Mouse (Mus musculus) midbrain, embryonic 13.5 days (tissue): ENCODE data around the gene Slc34a2. TPM values are rescaled to one million over a fixed set of nuclear protein-coding genes. Genes with fewer than 3 reads are reported as not detected.

ENCODE experiments used
- ATAC-seq: fragments of 200-750 bp; cut with Nextera tagmentation; 2 replicates; pipeline ENCODE4 v1.8.0; 2017; ENCODE audit warnings: mild to moderate bottlenecking, moderate TSS enrichment, moderate library complexity
- H3K27ac ChIP-seq: fragments of 300-500 bp; sonication (generic); 2 replicates; pipeline ENCODE4 v1.5.1; 2015; ENCODE audit warnings: inconsistent platforms, mild to moderate bottlenecking, moderate library complexity
- H3K27me3 ChIP-seq: fragments of 300-500 bp; sonication (generic); 2 replicates; pipeline ENCODE4 v1.6.1; 2015; ENCODE audit warnings: mild to moderate bottlenecking, inconsistent platforms
- H3K36me3 ChIP-seq: fragments of 300-500 bp; sonication (generic); 2 replicates; pipeline ENCODE4 v1.6.1; 2015; ENCODE audit warnings: mild to moderate bottlenecking, inconsistent platforms
- H3K4me1 ChIP-seq: fragments of 300-500 bp; sonication (generic); replicated peaks from 2 replicates; pipeline ENCODE4 v1.6.1; 2015; ENCODE audit warnings: inconsistent platforms
- H3K4me2 ChIP-seq: fragments of 300-500 bp; sonication (generic); replicated peaks from 2 replicates; pipeline ENCODE4 v1.6.1; 2015; ENCODE audit warnings: moderate library complexity, mild to moderate bottlenecking, inconsistent platforms
- H3K4me3 ChIP-seq: fragments of 300-500 bp; sonication (generic); replicated peaks from 2 replicates; pipeline ENCODE4 v1.5.1; 2015; ENCODE audit warnings: mild to moderate bottlenecking, inconsistent platforms
- H3K9ac ChIP-seq: fragments of 300-500 bp; sonication (generic); replicated peaks from 2 replicates; pipeline ENCODE4 v1.6.1; 2015; ENCODE audit warnings: mild to moderate bottlenecking, inconsistent platforms
- H3K9me3 ChIP-seq: fragments of 300-500 bp; sonication (generic); 2 replicates; pipeline ENCODE4 v1.6.1; 2016; ENCODE audit warnings: mild to moderate bottlenecking, inconsistent platforms
- WGBS: fragments of 180-500 bp; shearing (Covaris S2); methylation state at CpG from one replicate; pipeline ENCODE4 v1.1.7; 2015; 5-methylcytosine and 5-hydroxymethylcytosine counted together
- polyA plus RNA-seq: library from polyadenylated mRNA; unstranded; fragments of >200 nt; fragmentation: Nextera tagmentation; extraction: Ambion mirVana; gene quantifications from 2 replicates; pipeline ENCODE4 v1.2.1, GENCODE M21; 2015

The Slc34a2 gene
- polyA plus RNA-seq, 1 experiment from 2014 or later: not detected

GRCm38 (mm10) chr5:53003495-53003894 lies 34.4 kb upstream of the Slc34a2 start:
- H3K4me3 ChIP-seq: no peak overlapping the region
- no peaks in the 10 kb centered on the region for H3K36me3 ChIP-seq
- H3K4me2 ChIP-seq: no peak overlapping the region
- H3K27me3 ChIP-seq: no peaks in the 10 kb centered on the region
- no peak overlapping the region for H3K9ac ChIP-seq
- no peak overlapping the region for H3K27ac ChIP-seq
- no peaks in the 10 kb centered on the region; the same call in 1 of the 2 replicates for H3K9me3 ChIP-seq
- ATAC-seq: no peak
- 86% methylated on average over 4 of the region's 4 CpGs for WGBS
- no peaks in the 10 kb centered on the region for H3K4me1 ChIP-seq

GRCm38 (mm10) chr5:53003981-53004380 lies 33.9 kb upstream of the Slc34a2 start:
- Histone ChIP-seq H3K4me3 (no peak overlapping the region), H3K9ac (no peak overlapping the region), H3K36me3 (no peaks in the 10 kb centered on the region), H3K4me2 (no peak overlapping the region), H3K27me3 (no peaks in the 10 kb centered on the region), H3K9me3 (no peaks in the 10 kb centered on the region; the same call in 1 of the 2 replicates), H3K4me1 (no peaks in the 10 kb centered on the region), H3K27ac (no peak overlapping the region)
- 90% methylated on average over 3 of the region's 3 CpGs for WGBS
- no peak for ATAC-seq

DNA sequence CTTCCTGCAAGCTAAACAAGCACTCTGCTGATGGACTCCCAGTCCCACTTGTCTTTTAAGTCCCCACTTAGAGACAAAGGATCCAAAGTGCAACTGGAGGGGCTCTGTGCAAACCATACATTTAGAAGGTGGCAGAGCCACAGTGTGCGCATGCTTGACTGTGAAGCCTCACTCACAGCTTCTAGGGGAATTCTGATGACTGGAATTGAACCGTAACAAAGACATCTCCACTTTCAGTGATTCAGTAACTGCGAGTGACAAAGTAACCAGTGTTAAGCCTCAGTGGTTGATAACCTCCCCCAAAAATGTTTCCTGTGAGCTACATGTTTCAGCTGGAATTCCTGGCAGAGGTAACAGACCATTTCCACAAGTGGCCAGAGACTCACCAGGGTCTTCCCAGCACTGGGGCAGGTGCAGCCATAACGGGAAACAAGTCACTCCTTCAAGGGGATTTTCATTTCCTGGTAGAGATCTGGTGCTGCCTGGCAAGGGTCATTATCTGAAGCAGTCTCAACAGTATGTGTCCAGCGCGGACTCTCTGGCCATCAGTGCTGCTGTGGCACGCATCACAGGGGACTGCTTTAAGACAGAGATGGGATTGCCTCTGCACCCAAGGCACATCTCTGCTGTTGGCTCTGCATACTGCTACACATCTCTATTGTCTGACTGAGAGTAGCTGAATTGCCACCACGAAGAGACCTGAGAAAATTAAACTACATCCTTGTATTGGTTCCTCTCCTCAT lies 28.7 kb upstream of the Slc34a2 start:
- Histone ChIP-seq H3K9ac (no peak overlapping the region), H3K36me3 (no peaks in the 10 kb centered on the region), H3K4me2 (no peak overlapping the region), H3K4me1 (no peaks in the 10 kb centered on the region), H3K27ac (no peak overlapping the region), H3K9me3 (no peaks in the 10 kb centered on the region; the same call in 1 of the 2 replicates), H3K27me3 (no peaks in the 10 kb centered on the region), H3K4me3 (no peak overlapping the region)
- no peak for ATAC-seq
- WGBS: 82% methylated on average over 8 of the region's 8 CpGs

DNA sequence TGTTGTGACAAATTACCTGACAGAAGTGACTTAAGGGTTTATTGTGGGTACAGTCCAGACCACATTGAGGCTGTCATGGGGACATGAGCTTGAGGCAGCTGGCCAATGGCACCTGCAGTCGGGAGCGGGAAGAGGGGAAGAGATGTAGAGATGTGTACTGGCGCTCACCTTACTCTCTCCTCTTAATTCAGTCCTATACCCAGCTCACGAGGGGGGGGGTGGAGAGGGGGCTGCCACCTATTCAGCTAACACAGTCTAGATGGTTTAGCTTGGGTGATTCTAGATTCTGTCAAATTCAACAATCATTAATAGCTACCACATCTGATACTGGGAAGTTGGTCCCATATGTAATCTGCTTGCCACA lies 28.1 kb upstream of the Slc34a2 start:
- ATAC-seq: no peak
- H3K4me3 ChIP-seq: no peak overlapping the region

DNA sequence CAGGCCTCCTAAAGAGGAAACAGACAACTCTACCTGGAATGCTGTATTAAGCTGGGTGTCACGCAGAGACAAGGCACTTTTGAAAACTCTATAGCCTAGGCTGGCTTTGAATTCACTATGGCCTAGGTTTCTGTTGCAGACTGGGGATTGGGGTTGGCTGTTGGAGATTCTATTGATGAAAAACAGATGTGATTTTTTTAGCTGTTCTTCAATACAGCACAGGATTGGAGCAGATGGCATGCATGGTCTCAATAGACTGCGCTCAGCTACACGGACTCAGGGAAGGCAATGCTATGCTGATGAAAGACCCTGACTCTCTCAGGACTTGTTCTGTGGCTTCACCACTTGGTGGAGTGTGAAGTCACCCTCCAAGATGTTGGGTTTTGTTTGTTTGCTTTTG lies 26.6 kb upstream of the Slc34a2 start:
- no peak for ATAC-seq
- Histone ChIP-seq H3K36me3 (no peaks in the 10 kb centered on the region), H3K4me1 (no peaks in the 10 kb centered on the region), H3K4me2 (no peak overlapping the region), H3K4me3 (no peak overlapping the region), H3K9ac (no peak overlapping the region), H3K9me3 (no peaks in the 10 kb centered on the region), H3K27ac (no peak overlapping the region), H3K27me3 (no peaks in the 10 kb centered on the region)
- 81% methylated on average over 3 of the region's 3 CpGs for WGBS

More for the DNA sequence above, 28.1 kb upstream of the Slc34a2 start:
- 80% methylated on average over 4 of the region's 4 CpGs for WGBS
- no peak overlapping the region for H3K9ac ChIP-seq
- H3K4me1 ChIP-seq: no peaks in the 10 kb centered on the region
- no peaks in the 10 kb centered on the region for H3K36me3 ChIP-seq
- H3K27ac ChIP-seq: no peak overlapping the region
- no peak overlapping the region for H3K4me2 ChIP-seq
- H3K9me3 ChIP-seq: no peaks in the 10 kb centered on the region; the same call in 1 of the 2 replicates
- no peaks in the 10 kb centered on the region for H3K27me3 ChIP-seq

- Histone ChIP-seq H3K4me1 (no peaks in the 10 kb centered on the region), H3K4me3 (no peak overlapping the region), H3K4me2 (no peak overlapping the region), H3K9ac (no peak overlapping the region), H3K9me3 (no peaks in the 10 kb centered on the region), H3K27me3 (no peaks in the 10 kb centered on the region), H3K36me3 (no peaks in the 10 kb centered on the region), H3K27ac (no peak overlapping the region)
- ATAC-seq: no peak
- WGBS: 63% methylated on average over 5 of the region's 5 CpGs
These were observed 21.3 kb upstream of the Slc34a2 start for GRCm38 (mm10) chr5:53016606-53017005.

DNA sequence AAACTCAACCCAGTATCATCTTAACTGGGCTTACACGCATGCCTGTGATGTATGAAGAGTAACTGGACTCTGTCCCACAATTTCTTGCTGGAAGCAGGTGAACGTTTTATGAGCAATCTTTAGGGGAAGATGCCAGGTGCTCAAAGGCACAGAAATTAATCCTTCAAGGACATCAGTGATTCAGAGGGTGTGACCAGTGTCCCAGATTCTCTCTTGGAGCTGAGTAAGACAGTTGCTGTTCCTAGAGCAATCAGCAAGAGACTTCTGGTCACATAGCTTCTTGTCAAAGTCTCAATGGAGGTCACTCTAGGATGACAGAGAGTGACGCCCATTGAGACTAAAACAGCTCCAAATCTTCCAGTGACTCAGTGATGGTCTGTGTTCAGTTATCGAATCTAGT lies 19.6 kb upstream of the Slc34a2 start:
- H3K9me3 ChIP-seq: no peaks in the 10 kb centered on the region
- H3K4me3 ChIP-seq: no peak overlapping the region
- ATAC-seq: no peak
- 86% methylated on average over 4 of the region's 4 CpGs for WGBS
- no peaks in the 10 kb centered on the region for H3K36me3 ChIP-seq
- H3K27me3 ChIP-seq: no peaks in the 10 kb centered on the region
- H3K9ac ChIP-seq: no peak overlapping the region
- H3K27ac ChIP-seq: no peak overlapping the region
- H3K4me1 ChIP-seq: no peaks in the 10 kb centered on the region
- no peak overlapping the region for H3K4me2 ChIP-seq

DNA sequence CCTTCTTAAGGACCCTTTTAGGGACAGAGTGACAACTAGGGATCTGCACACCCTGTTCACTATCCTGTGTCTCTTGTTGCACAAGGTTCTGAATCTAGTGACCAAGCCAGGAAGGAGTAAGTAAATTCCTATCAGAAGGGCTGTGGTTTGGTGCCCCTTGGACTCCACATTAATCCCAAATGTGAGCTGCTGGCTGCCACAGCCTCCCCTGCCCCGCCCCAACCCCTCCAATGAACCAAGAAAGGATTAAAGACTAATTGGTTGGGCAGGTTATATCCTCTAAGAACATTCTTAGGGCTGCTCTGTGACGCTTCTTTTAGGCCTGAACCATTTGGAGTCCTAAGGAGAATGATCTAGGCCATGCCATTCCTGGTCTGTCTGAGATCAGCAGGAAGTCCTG lies 14.4 kb upstream of the Slc34a2 start:
- no peak overlapping the region for H3K27ac ChIP-seq
- H3K9ac ChIP-seq: no peak overlapping the region
- H3K36me3 ChIP-seq: no peaks in the 10 kb centered on the region
- no peak for ATAC-seq
- no peak overlapping the region for H3K4me2 ChIP-seq
- H3K4me1 ChIP-seq: peaks cover 6% of the 10 kb centered on the region; the same call in 1 of the 2 replicates
- no peaks in the 10 kb centered on the region for H3K9me3 ChIP-seq
- H3K27me3 ChIP-seq: no peaks in the 10 kb centered on the region
- no peak overlapping the region for H3K4me3 ChIP-seq
- 34% methylated on average over 2 of the region's 2 CpGs for WGBS

- no peak overlapping the region for H3K9ac ChIP-seq
- H3K27me3 ChIP-seq: no peaks in the 10 kb centered on the region
- H3K9me3 ChIP-seq: no peaks in the 10 kb centered on the region
- no peak overlapping the region for H3K4me2 ChIP-seq
- ATAC-seq: no peak
- no peak overlapping the region for H3K4me3 ChIP-seq
- H3K36me3 ChIP-seq: no peaks in the 10 kb centered on the region
- WGBS: 23% methylated on average over 5 of the region's 5 CpGs
- no peak overlapping the region for H3K27ac ChIP-seq
- H3K4me1 ChIP-seq: peaks cover 6% of the 10 kb centered on the region; the same call in 1 of the 2 replicates
These were observed 14.0 kb upstream of the Slc34a2 start for GRCm38 (mm10) chr5:53023901-53024300.

DNA sequence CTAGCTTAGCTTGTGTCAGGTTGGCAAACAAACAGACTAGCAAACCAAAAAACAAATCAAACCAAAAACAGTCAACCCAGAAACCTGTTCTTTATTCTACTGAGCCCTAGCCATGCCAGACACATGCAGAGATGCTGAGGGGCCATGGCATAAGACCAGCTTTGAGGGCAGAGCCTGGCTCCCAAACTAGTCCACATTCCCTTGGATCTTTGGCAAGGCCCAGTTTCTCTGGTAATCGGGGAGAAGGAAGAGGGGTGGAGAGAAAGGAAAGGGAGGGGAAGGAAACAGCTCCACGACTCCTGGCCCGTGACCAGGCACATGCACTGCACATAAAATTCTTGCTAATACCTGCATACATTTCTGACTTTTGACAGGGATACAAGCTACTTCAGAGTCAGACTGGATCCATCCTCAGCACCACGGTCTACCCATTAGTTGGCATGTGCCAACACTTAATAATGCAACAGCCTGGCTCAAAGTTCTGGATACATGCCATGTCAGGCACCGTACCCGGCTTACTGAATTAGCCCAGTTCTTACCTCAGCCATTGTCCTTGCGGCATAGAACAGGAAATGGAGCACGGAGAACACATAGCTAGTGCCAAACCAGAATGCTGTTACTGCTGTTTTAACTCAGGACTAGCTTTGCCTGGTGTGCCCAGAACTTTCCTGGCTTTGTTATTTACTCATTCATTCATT lies 12.5 kb upstream of the Slc34a2 start:
- Histone ChIP-seq H3K4me1 (peaks cover 6% of the 10 kb centered on the region; the same call in 1 of the 2 replicates), H3K9ac (no peak overlapping the region), H3K27ac (no peak overlapping the region), H3K4me3 (no peak overlapping the region), H3K9me3 (no peaks in the 10 kb centered on the region), H3K36me3 (no peaks in the 10 kb centered on the region), H3K27me3 (no peaks in the 10 kb centered on the region), H3K4me2 (no peak overlapping the region)
- no peak for ATAC-seq
- 93% methylated on average over 8 of the region's 8 CpGs for WGBS

- H3K9ac ChIP-seq: no peak overlapping the region
- H3K4me2 ChIP-seq: no peak overlapping the region
- WGBS: 90% methylated on average over 1 of the region's 1 CpGs
- H3K27ac ChIP-seq: no peak overlapping the region
- H3K4me1 ChIP-seq: no peaks in the 10 kb centered on the region
- no peaks in the 10 kb centered on the region for H3K36me3 ChIP-seq
- H3K4me3 ChIP-seq: no peak overlapping the region
- no peaks in the 10 kb centered on the region for H3K9me3 ChIP-seq
- no peaks in the 10 kb centered on the region for H3K27me3 ChIP-seq
- no peak for ATAC-seq
These were observed 6.5 kb upstream of the Slc34a2 start for GRCm38 (mm10) chr5:53031346-53031745.

- Histone ChIP-seq H3K27ac (no peak overlapping the region), H3K4me3 (no peak overlapping the region), H3K9me3 (no peaks in the 10 kb centered on the region), H3K36me3 (no peaks in the 10 kb centered on the region), H3K4me2 (no peak overlapping the region), H3K4me1 (no peaks in the 10 kb centered on the region; the same call in 1 of the 2 replicates), H3K9ac (no peak overlapping the region), H3K27me3 (no peaks in the 10 kb centered on the region)
- 34% methylated on average over 5 of the region's 5 CpGs for WGBS
- peak; percentile 27; the same call in 1 of the 2 replicates for ATAC-seq
These were observed 4.3 kb downstream of the Slc34a2 start for GRCm38 (mm10) chr5:53042034-53042748.
